Mouse (Mus musculus) embryonic facial prominence, embryonic 13.5 days (tissue): ENCODE data around the gene Lrrc36. TPM values are rescaled to one million over a fixed set of nuclear protein-coding genes. Genes with fewer than 3 reads are reported as not detected.

Source experiments
- ATAC-seq: fragments of 200-750 bp; cut with Nextera tagmentation; 2 replicates; pipeline ENCODE4 v1.8.0; 2017; ENCODE audit warnings: low read depth; ENCODE audit not compliant: insufficient number of reproducible peaks, insufficient read depth, low FRiP score, low TSS enrichment
- H3K27ac ChIP-seq: fragments of 300-500 bp; sonication (generic); 2 replicates; pipeline ENCODE4 v1.5.1; 2015; ENCODE audit warnings: moderate library complexity, mild to moderate bottlenecking, inconsistent platforms
- H3K27me3 ChIP-seq: fragments of 300-500 bp; sonication (generic); 2 replicates; pipeline ENCODE4 v1.6.1; 2015; ENCODE audit warnings: mild to moderate bottlenecking, inconsistent platforms
- H3K36me3 ChIP-seq: fragments of 300-500 bp; sonication (generic); 2 replicates; pipeline ENCODE4 v1.6.1; 2015; ENCODE audit warnings: mild to moderate bottlenecking, inconsistent platforms
- H3K4me1 ChIP-seq: fragments of 300-500 bp; sonication (generic); 2 replicates; pipeline ENCODE4 v1.6.1; 2015; ENCODE audit warnings: inconsistent platforms
- H3K4me2 ChIP-seq: fragments of 300-500 bp; sonication (generic); 2 replicates; pipeline ENCODE4 v1.6.1; 2015; ENCODE audit warnings: moderate library complexity, mild to moderate bottlenecking, inconsistent platforms
- H3K4me3 ChIP-seq: fragments of 300-500 bp; sonication (generic); 2 replicates; pipeline ENCODE4 v1.5.1; 2015; ENCODE audit warnings: mild to moderate bottlenecking, inconsistent platforms
- H3K9ac ChIP-seq: fragments of 300-500 bp; sonication (generic); 2 replicates; pipeline ENCODE4 v1.6.1; 2015; ENCODE audit warnings: mild to moderate bottlenecking, inconsistent platforms
- H3K9me3 ChIP-seq: fragments of 300-500 bp; sonication (generic); 2 replicates; pipeline ENCODE4 v1.6.1; 2016; ENCODE audit warnings: inconsistent platforms
- WGBS: fragments of 180-500 bp; shearing (Covaris S2); methylation state at CpG from one replicate; pipeline ENCODE4 v1.1.7; 2015; ENCODE audit warnings: mixed read lengths; 5-methylcytosine and 5-hydroxymethylcytosine counted together
- polyA plus RNA-seq: library from polyadenylated mRNA; unstranded; fragments of >200 nt; fragmentation: Nextera tagmentation; extraction: Ambion mirVana; gene quantifications from 2 replicates; pipeline ENCODE4 v1.2.1, GENCODE M21; 2015

Gene Lrrc36
- polyA plus RNA-seq, 1 experiment from 2014 or later = not detected

DNA sequence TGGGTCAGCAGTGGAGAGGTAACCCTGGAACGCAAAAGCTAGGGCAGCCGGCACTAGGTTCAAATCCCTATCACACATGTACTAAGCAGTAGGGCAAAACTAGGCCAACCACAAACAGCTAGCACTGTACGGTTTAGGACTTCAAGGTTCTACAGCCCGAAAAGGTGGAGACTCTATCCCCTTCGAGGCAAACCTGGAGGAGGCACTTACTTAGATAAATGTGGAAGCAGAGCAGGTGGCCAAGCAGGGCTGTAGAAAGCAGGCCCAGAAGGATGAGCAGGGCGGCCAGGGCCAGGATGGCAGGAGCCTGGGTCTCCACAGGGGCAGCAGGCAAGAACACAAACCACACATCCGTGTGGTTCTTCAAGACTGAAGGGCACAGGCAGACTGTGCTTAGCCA, 62.8 kb downstream of the Lrrc36 start:
- H3K9me3 ChIP-seq = no peaks in the 10 kb centered on the region
- peaks cover 26% of the 10 kb centered on the region for H3K4me1 ChIP-seq
- no peak overlapping the region for H3K27ac ChIP-seq
- H3K36me3 ChIP-seq = peaks cover 66% of the 10 kb centered on the region
- peaks cover 46% of the 10 kb centered on the region for H3K27me3 ChIP-seq
- H3K9ac ChIP-seq = no peak overlapping the region
- no peak for ATAC-seq
- WGBS = 95% methylated on average over 7 of the region's 7 CpGs
- H3K4me3 ChIP-seq = no peak overlapping the region
- H3K4me2 ChIP-seq = no peak overlapping the region

DNA sequence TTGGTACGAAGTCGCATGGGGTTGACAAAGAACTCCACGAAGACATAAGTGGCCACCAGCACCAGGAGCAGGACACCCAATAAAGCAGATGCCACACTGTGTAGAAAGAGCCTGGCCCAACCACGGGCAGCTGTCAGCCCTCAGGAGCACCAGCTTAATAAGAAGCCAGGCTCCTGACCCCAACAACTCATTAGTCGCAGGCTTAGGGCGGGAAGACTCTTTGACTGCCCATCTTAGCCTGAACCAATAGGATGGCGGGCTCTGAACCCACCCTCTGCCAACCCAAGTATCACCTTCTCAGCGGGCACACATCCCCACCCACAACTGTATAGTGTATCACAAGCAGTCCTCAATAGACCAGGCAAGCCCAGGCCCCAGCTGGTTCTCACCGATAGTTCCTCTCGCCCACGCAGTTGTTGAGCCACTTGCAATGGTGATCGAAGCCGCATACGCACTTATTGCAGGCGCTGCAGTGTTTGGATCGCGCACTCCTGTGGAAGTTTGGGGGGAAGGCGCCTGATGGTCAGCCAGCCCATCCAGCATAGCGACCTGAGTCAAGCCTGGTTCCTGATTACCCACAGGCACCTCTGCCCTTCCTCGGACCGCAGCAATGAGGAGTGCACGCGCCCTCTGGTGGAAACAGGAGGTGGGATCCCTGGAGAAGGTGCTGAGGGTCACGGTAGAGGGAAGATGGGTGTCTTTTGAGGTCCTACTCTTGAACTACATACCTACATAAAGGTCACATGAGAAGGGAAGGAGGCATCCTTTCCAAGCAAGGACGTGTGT, 63.5 kb downstream of the Lrrc36 start:
- Histone ChIP-seq H3K27me3 (peaks cover 39% of the 10 kb centered on the region), H3K9ac (no peak overlapping the region), H3K4me3 (no peak overlapping the region), H3K27ac (no peak overlapping the region), H3K9me3 (no peaks in the 10 kb centered on the region), H3K4me2 (no peak overlapping the region), H3K36me3 (peaks cover 72% of the 10 kb centered on the region), H3K4me1 (peaks cover 23% of the 10 kb centered on the region)
- ATAC-seq = no peak
- 43% methylated on average over 25 of the region's 25 CpGs for WGBS

DNA sequence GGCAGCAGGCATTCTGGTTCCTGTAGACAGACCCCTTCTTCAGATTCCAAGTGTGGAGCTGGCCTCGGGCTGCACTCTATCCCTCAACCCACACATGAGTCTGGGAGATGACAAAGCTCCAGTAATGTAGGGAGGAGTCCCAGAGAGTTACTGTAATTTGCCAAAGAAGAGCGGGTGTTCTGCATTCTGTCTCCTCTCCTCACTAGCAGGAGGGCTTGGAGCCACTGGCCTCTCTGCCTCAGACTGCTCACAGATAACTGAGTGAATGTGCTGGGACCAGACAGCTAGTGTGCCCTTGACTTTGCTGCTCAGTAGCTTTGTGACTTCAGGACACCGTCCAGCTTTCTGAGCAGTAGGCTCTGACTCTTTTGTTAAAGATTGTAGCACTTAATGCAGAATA, 64.4 kb downstream of the Lrrc36 start:
- H3K9me3 ChIP-seq = no peaks in the 10 kb centered on the region
- WGBS = 68% methylated on average over 3 of the region's 3 CpGs
- H3K4me3 ChIP-seq = no peak overlapping the region
- H3K4me2 ChIP-seq = no peak overlapping the region
- no peak for ATAC-seq
- peaks cover 23% of the 10 kb centered on the region for H3K4me1 ChIP-seq
- H3K36me3 ChIP-seq = peaks cover 72% of the 10 kb centered on the region
- H3K9ac ChIP-seq = no peak overlapping the region
- peaks cover 31% of the 10 kb centered on the region for H3K27me3 ChIP-seq
- no peak overlapping the region for H3K27ac ChIP-seq

DNA sequence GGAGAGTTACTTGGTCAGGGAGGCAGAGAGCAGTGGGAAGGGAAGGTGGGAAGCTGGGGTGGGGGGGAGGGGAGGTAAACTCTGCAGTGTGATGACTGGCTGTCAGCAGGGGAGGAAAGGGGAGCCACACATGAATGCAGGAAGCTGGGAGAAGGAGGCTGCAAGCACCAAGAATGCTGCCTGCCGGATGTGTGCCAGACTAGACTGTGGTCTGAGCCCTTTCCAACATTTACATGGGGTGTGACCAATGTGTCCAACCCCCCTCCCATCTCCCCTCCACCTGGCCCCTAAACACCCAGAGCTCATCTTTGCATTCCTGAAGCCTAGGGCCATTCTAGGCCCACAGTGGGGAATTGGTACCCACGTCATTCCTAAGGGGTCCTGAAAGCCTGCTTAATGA, 67.6 kb downstream of the Lrrc36 start:
- Histone ChIP-seq H3K27me3 (0 out of 2 replicates have a peak, but pooled peaks cover under 1% of the 10 kb centered on the region), H3K4me3 (no peak overlapping the region), H3K36me3 (peaks cover 57% of the 10 kb centered on the region), H3K4me1 (peaks cover 28% of the 10 kb centered on the region), H3K9me3 (no peaks in the 10 kb centered on the region), H3K9ac (no peak overlapping the region), H3K27ac (0 out of 2 replicates have a peak overlapping the region, but pooled peaks have one; percentile 48), H3K4me2 (no peak overlapping the region)
- no peak for ATAC-seq
- WGBS = 27% methylated on average over 2 of the region's 2 CpGs

DNA sequence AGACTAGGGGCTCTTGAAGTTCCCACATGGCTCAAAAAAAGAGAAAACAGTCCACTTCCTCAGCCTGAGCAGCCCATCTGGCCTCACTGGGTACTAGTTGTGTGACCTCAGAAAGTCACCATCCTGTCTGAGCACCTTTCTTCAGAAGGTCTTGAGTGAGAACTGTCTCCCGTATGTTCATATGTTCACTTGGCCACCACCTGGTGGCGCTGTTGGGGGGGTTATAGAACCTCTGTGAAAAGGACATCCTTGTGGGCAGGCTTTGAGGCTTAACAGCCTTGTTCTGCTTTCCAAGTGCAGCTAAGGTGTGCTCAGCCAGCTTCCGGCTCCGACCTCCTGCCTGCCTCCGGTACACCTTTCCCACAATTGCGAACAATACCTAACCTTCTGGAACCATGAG, 68.1 kb downstream of the Lrrc36 start:
- Histone ChIP-seq H3K9ac (no peak overlapping the region), H3K27me3 (no peaks in the 10 kb centered on the region), H3K4me3 (no peak overlapping the region), H3K4me1 (peaks cover 28% of the 10 kb centered on the region), H3K9me3 (no peaks in the 10 kb centered on the region), H3K36me3 (peaks cover 55% of the 10 kb centered on the region), H3K27ac (0 out of 2 replicates have a peak overlapping the region, but pooled peaks have one; percentile 48), H3K4me2 (no peak overlapping the region)
- 68% methylated on average over 6 of the region's 6 CpGs for WGBS
- no peak for ATAC-seq

DNA sequence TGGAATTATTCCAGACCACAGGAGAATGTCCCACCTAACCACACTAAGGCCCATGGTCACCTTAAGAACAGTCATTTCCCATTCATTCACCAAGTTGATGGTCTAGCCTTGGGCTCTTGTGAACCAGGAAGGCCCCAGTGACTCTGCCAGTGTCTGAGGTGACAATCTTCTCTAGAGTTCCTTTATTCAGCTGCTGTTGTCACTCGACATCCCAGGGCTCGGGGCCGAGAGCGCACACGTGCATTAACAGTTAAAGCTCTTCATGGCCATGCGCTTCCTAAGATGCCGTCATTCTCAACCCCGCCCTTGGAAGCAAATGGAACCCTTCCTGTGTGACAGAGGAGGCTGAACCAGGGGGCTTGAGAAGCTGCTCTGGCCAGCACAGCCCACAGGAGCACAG, 68.8 kb downstream of the Lrrc36 start:
- no peak for ATAC-seq
- Histone ChIP-seq H3K9ac (no peak overlapping the region), H3K4me2 (no peak overlapping the region), H3K27ac (no peak overlapping the region), H3K36me3 (peaks cover 54% of the 10 kb centered on the region), H3K9me3 (no peaks in the 10 kb centered on the region), H3K4me1 (peaks cover 28% of the 10 kb centered on the region), H3K27me3 (no peaks in the 10 kb centered on the region), H3K4me3 (no peak overlapping the region)
- 83% methylated on average over 8 of the region's 8 CpGs for WGBS

DNA sequence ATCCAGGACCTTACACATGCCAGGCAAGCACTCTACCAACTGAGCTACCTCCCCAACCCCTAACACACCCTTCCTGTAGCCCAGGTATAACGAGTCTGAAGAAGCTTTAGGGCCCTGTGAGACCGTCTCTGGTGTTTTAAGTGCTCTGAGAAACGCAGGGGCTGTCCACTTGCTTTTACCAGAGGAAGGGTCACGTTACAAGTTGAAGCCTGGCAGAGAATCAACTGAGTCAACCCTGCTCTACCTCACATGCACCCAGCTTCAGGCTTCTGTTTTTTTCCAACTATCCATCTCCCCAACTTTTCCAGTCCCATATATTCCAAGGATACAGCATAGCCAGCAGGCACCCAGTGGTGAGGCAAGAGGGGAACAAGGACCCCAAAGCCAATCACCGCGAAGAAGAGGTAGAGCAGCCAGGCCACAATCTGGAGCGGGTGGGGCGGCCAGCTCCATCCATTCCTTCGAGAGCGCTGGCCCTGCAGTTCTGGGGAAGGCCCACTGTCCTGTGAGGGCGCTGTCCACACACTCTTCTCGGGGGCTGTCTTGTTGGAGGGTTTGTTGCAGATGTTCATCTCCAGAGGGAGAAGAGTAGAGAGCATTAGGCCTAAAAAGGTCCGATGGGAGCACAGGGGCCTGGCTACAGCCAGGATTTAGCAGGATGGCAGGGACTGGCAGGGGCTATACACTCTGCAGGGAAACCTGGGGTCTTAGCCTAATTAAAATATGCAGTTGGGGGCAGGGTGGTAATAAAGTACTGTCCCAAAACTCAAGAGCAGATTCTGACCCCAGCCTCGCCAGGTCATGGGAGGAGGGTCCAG, 70.0 kb downstream of the Lrrc36 start:
- Histone ChIP-seq H3K36me3 (peaks cover 46% of the 10 kb centered on the region), H3K4me3 (no peak overlapping the region), H3K9me3 (no peaks in the 10 kb centered on the region), H3K9ac (no peak overlapping the region), H3K4me2 (no peak overlapping the region), H3K27me3 (no peaks in the 10 kb centered on the region), H3K27ac (0 out of 2 replicates have a peak overlapping the region, but pooled peaks have one; percentile 16), H3K4me1 (peaks cover 28% of the 10 kb centered on the region)
- 27% methylated on average over 14 of the region's 14 CpGs for whole genome bisulfite sequencing
- no peak for ATAC-seq

DNA sequence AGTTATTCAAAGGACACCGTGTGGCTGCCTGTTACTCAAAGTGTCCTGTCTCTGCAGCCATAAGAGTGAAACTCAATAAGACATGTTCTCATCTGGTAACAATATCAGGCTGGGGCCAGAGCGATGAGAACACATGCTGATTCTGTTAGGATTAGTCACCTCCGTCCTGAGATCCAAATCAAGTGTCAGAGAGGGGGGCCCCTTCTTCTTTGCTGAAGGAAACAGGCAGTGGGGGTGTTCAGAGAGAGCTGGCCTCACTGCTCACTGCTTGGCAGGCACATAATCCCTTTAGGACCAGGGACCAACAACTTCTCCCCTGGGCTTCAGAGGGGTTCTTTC, 70.6 kb downstream of the Lrrc36 start:
- H3K4me3 ChIP-seq = no peak overlapping the region
- H3K27me3 ChIP-seq = no peaks in the 10 kb centered on the region
- 24% methylated on average over 3 of the region's 3 CpGs for WGBS
- ATAC-seq = no peak
- peaks cover 28% of the 10 kb centered on the region for H3K4me1 ChIP-seq
- H3K9me3 ChIP-seq = no peaks in the 10 kb centered on the region
- peaks cover 40% of the 10 kb centered on the region for H3K36me3 ChIP-seq
- H3K4me2 ChIP-seq = no peak overlapping the region
- H3K9ac ChIP-seq = no peak overlapping the region
- peak overlapping the region; percentile 22; the same call in 1 of the 2 replicates for H3K27ac ChIP-seq

DNA sequence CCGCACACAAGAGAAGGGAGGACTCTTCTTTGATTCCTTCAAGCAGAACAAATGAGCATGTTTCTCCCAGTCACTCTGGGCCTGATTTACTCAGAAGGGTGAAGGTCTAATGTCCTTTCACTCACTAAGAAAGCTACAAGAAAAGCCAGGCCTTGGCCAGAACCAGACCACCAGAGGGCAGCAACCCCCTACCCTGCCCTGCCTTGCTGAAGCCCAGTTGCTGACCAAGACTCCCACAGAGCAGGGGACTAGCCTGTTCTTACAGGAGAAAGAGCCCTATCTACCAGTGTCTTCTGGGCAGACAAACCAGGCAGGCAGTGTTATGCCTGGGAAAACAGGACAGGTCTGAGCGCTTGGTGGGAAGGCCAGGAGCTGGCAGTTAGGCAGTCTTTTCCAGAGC, 71.0 kb downstream of the Lrrc36 start:
- ATAC-seq = no peak
- Histone ChIP-seq H3K36me3 (peaks cover 36% of the 10 kb centered on the region), H3K4me1 (peaks cover 28% of the 10 kb centered on the region), H3K4me2 (no peak overlapping the region), H3K27ac (peak overlapping the region; percentile 48), H3K9ac (no peak overlapping the region), H3K4me3 (no peak overlapping the region), H3K27me3 (no peaks in the 10 kb centered on the region), H3K9me3 (no peaks in the 10 kb centered on the region)
- 26% methylated on average over 2 of the region's 2 CpGs for WGBS

DNA sequence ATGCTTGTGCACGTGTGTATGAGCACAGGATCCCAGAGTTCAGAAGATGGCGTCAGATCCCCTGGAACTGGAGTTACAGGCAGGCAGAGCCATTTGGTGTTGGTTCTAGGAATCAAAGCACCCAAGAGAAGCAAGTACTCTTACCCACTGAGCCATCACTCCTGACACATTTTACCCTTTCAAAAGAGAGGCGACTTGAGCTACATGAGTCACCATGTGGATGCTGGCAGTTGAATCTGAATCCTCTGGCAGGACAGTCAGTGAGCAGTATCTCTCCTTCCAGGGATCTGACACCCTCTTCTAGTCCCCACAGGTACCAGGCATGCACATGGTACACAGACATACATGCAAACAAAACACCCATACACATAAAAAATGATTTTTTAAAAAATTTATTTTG, 74.7 kb downstream of the Lrrc36 start:
- 65% methylated on average over 3 of the region's 3 CpGs for WGBS
- H3K9me3 ChIP-seq = no peaks in the 10 kb centered on the region
- ATAC-seq = no peak
- H3K36me3 ChIP-seq = peaks cover 13% of the 10 kb centered on the region; the same call in 1 of the 2 replicates
- no peak overlapping the region for H3K9ac ChIP-seq
- H3K27me3 ChIP-seq = no peaks in the 10 kb centered on the region
- no peak overlapping the region for H3K4me3 ChIP-seq
- H3K4me2 ChIP-seq = no peak overlapping the region
- H3K27ac ChIP-seq = no peak overlapping the region
- H3K4me1 ChIP-seq = peaks cover 22% of the 10 kb centered on the region

DNA sequence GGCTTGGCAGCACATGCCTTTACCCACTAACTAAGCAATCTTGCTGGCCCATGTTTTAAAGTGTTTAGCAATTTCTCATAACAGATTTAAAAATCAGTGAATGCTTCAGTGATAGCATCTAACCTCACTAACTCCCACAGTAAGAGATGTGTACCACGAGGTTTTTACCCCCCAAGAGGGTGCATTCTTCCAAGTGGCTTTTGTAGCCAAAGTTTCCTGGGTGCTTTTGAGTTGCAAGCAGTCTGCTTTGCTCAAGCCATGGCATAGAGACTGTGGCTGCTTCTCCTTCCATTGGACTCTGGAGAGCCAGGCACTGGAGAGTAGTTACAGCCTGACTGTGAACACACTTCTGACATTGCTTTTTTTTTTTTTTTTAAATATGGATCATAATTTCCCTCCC, 75.9 kb downstream of the Lrrc36 start:
- ATAC-seq = no peak

DNA sequence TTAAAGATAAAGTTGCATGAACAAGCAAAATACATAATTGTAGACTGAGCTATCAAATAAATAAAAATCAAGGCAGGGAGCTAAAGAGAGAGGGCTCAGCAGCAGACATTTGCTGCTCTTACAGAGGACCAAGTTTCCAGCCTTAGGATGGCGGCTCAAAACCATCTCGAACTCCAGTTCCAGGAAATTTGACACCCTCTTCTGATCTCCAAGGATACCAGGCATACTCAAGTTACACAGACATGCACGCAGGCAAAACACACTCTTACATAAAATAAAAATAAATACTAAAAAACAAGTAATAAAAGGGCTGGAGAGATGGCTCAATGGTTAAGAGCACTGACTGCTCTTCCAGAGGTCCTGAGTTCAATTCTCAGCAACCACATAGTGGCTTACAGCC, 80.1 kb downstream of the Lrrc36 start:
- Histone ChIP-seq H3K9ac (no peak overlapping the region), H3K4me1 (peaks cover 31% of the 10 kb centered on the region), H3K27me3 (no peaks in the 10 kb centered on the region), H3K4me3 (no peak overlapping the region), H3K36me3 (no peaks in the 10 kb centered on the region), H3K4me2 (no peak overlapping the region), H3K27ac (0 out of 2 replicates have a peak overlapping the region, but pooled peaks have one; percentile 44), H3K9me3 (no peaks in the 10 kb centered on the region)
- ATAC-seq = no peak
- WGBS = 11% methylated on average over 3 of the region's 3 CpGs

More for the DNA sequence above, 75.9 kb downstream of the Lrrc36 start:
- Histone ChIP-seq H3K4me3 (no peak overlapping the region), H3K4me2 (no peak overlapping the region), H3K9ac (no peak overlapping the region), H3K36me3 (peaks cover 10% of the 10 kb centered on the region; the same call in 1 of the 2 replicates), H3K4me1 (peaks cover 15% of the 10 kb centered on the region), H3K9me3 (no peaks in the 10 kb centered on the region), H3K27me3 (no peaks in the 10 kb centered on the region), H3K27ac (no peak overlapping the region)
- 38% methylated on average over 1 of the region's 1 CpGs for WGBS
